Mouse (Mus musculus): ENCODE measurements around the gene Cwc22. TPM values are rescaled to one million over a fixed set of nuclear protein-coding genes. Genes with fewer than 3 reads are reported as not detected.

Cwc22 gene
- total RNA-seq (2015) (35.6 and 45.3 TPM in 2 replicates), total RNA-seq (2017) (103 and 115 TPM in 2 replicates)

DNA sequence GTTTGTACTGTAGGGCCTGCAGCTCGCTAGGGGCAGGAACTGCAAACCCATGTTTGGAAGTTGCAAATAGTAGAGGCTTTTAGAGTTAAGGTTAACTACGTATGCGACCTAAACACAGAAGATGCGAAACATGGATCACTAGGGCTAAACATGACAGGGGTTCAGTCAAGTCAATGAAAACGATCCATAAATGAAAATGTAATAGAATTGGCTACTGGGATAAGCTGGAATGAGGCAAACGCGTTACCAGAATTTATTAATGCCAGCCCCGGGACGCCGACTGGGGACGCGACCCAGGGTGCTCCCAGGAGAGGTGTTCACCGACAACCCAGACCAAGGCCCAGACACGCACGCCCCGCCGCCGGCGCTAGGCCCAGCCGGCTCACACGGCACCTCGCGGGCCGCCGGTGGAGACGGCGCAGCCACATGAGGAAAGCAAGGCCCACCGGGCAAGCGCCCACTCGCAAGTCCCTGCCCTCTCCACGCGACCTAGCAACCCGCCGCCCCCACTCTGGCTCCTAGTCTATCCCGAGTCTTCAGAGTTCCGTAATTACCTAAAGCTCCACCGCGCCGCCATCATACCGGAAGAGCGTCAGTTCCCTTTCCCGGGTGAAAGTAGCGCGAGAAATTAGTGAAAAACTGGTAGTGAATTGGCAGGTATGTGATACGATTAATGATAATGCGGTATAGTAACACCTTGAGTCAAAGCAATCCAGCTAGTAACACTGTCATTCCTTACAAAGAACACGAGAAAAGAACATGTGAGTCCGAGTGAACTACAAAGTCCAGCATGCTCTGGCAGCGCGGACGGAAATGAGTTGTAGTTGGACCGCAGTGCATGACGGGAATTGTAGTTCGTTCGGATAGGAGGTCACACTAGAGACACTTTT lies at the start of gene Cwc22:
Gene Cwc22, minus strand, starts transcription at position 780 of the 890 bp plus-strand sequence.
- peak; percentile 98 for ATAC-seq (replicated peaks; ENCODE audit: poor library complexity)

- ATAC-seq (replicated peaks; ENCODE audit: poor library complexity), result no peak
These were observed 47.7 kb upstream of the Cwc22 start for GRCm38 (mm10) chr2:77993727-77994401.

- ATAC-seq (replicated peaks; ENCODE audit: poor library complexity), result no peak
These were observed 46.9 kb upstream of the Cwc22 start for GRCm38 (mm10) chr2:77992951-77993604.

DNA sequence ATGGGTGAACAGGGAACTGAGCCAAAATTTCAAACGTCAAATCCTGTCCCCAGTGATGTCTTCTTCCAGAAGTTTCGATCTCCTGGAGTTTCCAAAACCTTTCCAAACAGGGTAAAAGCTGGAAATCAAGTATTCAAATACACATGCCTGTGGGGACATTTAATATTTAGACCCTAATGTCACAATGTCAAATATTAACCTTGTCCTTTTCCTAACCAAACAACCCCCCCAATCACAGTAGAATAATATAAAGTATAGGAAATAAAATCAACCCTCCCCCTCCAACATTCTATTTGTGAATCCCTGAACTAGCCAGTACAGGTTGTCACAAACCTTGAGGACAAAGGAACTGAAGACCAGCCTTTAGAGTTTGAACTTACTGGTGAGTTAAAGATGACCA lies 44.6 kb upstream of the Cwc22 start:
- ATAC-seq (replicated peaks; ENCODE audit: poor library complexity), result no peak

- ATAC-seq (replicated peaks; ENCODE audit: poor library complexity), result no peak
These were observed 43.9 kb upstream of the Cwc22 start for GRCm38 (mm10) chr2:77990121-77990520.

DNA sequence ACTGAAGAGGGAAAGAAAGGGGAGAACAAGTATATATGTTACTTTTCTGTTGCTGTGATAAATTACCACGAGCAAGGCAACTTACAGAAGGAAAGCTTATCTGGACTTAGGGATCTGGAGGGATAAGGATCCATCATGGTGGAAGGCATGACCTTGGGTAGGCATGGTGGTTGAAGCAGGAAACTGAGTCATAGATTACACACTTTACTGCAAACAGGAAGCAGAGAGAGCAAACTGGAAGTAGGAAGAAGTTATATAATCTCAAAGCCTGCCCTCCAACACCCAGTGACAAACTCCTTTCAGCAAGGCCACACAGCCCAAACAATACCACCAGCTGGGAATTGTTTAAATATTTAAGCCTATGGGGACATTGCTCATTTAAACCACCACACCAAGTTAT lies 43.2 kb upstream of the Cwc22 start:
- no peak for ATAC-seq (replicated peaks; ENCODE audit: poor library complexity)

- ATAC-seq (replicated peaks; ENCODE audit: poor library complexity), result no peak
These were observed 40.0 kb upstream of the Cwc22 start for GRCm38 (mm10) chr2:77985991-77986730.

DNA sequence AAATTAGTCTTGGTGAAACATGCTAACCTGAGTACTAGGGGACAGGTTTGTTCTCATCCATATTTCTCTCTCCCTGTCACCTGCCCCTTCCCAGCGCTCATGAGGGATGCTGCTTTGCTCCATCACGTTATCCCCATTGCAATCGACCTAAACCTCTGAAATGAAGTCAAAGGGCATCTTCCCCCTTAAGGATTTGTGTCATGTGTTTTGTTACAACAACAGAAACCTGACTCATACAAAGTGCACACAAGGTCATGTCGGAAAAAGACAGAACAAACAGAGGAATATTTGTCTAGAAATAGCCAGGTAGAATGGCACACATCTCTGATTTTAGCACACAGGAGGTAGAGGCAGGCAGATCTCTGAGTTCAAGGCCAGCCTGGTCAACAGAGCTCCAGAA lies 38.0 kb upstream of the Cwc22 start:
- no peak for ATAC-seq (replicated peaks; ENCODE audit: poor library complexity)

- ATAC-seq (replicated peaks; ENCODE audit: poor library complexity), result no peak
These were observed 35.7 kb upstream of the Cwc22 start for GRCm38 (mm10) chr2:77981826-77982225.

DNA sequence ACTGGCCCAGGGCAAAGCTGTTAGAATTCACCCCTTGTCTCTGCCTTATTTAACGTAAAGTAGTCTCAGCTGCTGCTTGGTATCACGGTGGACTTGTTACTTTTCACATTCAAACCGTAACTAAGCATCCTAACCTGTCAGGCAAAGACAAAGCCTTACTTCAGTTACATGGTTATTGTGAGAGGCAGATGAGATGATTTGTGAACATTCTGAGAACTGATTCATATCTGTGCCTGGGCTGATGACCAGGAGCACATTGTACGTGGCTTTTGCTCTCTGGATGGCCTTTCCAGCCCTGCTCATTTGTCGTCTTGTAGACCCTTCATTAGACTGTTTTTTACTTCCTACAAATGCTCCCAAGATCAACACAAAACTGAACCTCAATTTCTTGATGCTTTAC lies 34.5 kb upstream of the Cwc22 start:
- no peak for ATAC-seq (replicated peaks; ENCODE audit: poor library complexity)

- ATAC-seq (replicated peaks; ENCODE audit: poor library complexity), result no peak
These were observed 33.3 kb upstream of the Cwc22 start for GRCm38 (mm10) chr2:77979519-77979918.

- no peak for ATAC-seq (replicated peaks; ENCODE audit: poor library complexity)
These were observed 32.9 kb upstream of the Cwc22 start for GRCm38 (mm10) chr2:77979081-77979480.

- ATAC-seq (replicated peaks; ENCODE audit: poor library complexity), result no peak
These were observed 32.1 kb upstream of the Cwc22 start for GRCm38 (mm10) chr2:77978256-77978655.

DNA sequence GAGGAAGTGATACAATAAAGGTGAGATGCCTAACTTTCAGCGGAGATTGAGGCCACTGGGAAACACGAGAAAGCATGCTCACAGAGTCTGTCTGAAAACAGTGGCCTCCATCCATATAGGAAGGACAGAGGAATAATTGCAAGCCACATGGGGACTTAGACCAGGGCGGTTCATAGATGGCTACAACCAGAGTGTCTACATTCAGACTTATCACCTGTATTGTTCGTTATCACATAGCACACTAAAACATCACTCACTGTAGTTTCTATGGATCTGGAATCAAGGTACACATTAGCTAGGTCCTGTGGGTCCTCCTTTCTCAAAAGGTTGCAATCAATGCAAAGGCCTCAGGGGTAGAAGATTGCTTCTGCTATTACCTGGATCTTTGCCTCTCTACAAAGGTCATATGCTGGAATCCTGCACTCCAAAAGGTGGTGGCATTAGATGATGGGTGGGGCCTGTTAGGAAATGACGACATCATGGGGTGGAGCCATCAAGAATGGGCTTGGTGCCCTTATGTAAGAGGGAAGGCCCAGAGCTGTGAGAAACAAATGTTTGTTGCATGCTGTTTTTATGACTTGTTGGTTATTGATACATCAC lies 30.2 kb upstream of the Cwc22 start:
- no peak for ATAC-seq (replicated peaks; ENCODE audit: poor library complexity)

DNA sequence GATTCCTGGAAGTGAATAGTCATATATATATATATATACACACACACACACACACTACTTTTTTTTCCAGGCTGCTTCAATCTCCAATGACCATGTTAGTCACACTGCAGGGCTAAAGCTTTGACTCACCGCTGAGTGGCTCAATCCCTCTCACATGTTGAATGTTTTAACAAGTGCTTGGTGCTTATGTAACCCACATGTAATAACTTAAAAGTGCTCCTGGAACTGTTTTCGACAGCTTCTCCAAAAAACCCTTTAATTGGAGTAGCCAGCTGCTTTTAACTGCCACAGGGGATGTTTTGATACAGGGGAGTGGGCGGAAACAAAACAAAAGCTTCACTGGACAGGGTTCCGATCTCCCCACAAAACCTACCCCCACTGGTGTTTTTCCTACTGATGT lies 29.4 kb upstream of the Cwc22 start:
- ATAC-seq (replicated peaks; ENCODE audit: poor library complexity), result no peak

- ATAC-seq (replicated peaks; ENCODE audit: poor library complexity), result no peak
These were observed 28.8 kb upstream of the Cwc22 start for GRCm38 (mm10) chr2:77974986-77975385.

GRCm38 (mm10) chr2:77974366-77974765 lies 28.2 kb upstream of the Cwc22 start:
- ATAC-seq (replicated peaks; ENCODE audit: poor library complexity), result no peak

DNA sequence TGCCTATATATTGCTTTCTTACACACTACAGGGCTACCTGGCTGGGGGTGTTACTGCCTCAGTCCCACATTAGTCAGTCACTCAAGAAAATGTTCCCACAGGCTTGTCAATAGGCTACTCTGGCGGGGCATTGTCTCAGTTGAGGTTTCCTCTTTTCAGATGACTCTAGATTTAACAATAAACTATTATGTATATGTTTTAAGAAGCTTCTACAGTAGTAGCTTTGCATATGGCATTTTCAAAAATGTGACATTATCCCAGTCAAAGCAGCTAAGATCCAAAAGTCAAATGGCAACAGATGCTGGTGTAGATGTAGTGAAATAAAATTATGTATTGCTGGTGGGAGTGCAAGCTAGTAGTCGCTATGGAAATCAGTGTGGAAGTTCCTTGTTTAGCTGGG lies 27.1 kb upstream of the Cwc22 start:
- no peak for ATAC-seq (replicated peaks; ENCODE audit: poor library complexity)

- ATAC-seq (replicated peaks; ENCODE audit: poor library complexity), result no peak
These were observed 26.4 kb upstream of the Cwc22 start for GRCm38 (mm10) chr2:77972541-77972940.

GRCm38 (mm10) chr2:77971871-77972270 lies 25.7 kb upstream of the Cwc22 start:
- no peak for ATAC-seq (replicated peaks; ENCODE audit: poor library complexity)

DNA sequence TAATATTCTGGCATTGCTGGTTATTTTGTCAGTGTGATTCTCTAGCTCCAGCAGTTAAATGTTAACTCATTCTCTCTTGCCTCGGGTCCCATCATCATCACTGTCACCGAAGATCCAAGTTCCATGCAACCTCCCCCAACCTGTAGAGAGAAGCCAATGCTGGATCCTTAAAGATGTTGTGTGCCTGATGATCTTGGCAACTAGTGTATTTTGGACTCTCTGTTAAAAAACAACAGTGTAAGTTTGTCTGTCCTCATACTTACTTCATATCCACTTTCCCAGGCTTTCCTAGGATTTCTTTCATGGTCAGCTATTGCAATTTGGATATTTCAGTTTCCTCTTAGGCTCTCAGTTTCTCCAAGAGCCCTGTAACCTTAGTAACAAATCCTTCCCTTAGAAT lies 25.2 kb upstream of the Cwc22 start:
- ATAC-seq (replicated peaks; ENCODE audit: poor library complexity), result no peak

All from megakaryocyte progenitor cell, adult 5-6 weeks (primary cell).